Mouse (Mus musculus) cerebellum, adult 18-20 months (tissue): ENCODE measurements at regions not wholly inside any gene's neighbourhood (a gene's known extent, or its start where the extent isn't known, plus 50 kb on each side); places are given as distances from the start of the nearest gene placed in this dataset.

ENCODE experiments used
- DNase-seq, 2 experiments: peaks; one replicate each; pipeline ENCODE4 v3.0.0; 2021

- no peak for DNase-seq
Measured at GRCm38 (mm10) chr6:50924571-50924970, 270.3 kb upstream of the Npvf start.

- DNase-seq, result no peak
Measured at GRCm38 (mm10) chr6:50924998-50925397, 270.8 kb upstream of the Npvf start.

- no peak for DNase-seq
Measured at GRCm38 (mm10) chr6:50926313-50926712, 272.1 kb upstream of the Npvf start.

GRCm38 (mm10) chr6:50929503-50929902 is 275.3 kb upstream of the Npvf start:
- DNase-seq, result no peak

GRCm38 (mm10) chr6:50933510-50933909 is 279.3 kb upstream of the Npvf start:
- DNase-seq, result peak; percentile 70 to 72

GRCm38 (mm10) chr6:50934245-50934644 is 280.0 kb upstream of the Npvf start:
- no peak for DNase-seq

GRCm38 (mm10) chr6:50936306-50936705 is 282.1 kb upstream of the Npvf start:
- no peak for DNase-seq

GRCm38 (mm10) chr6:50937094-50937493 is 282.9 kb upstream of the Npvf start:
- peak; percentile 50 to 84 for DNase-seq

- peak in 1 of 2 experiments; percentile 23 for DNase-seq
Measured at GRCm38 (mm10) chr6:50938879-50939278, 284.6 kb upstream of the Npvf start.

GRCm38 (mm10) chr6:50939440-50939839 is 285.2 kb upstream of the Npvf start:
- no peak for DNase-seq

GRCm38 (mm10) chr6:50940118-50940517 is 285.9 kb upstream of the Npvf start:
- DNase-seq, result no peak

- DNase-seq, result no peak
Measured at GRCm38 (mm10) chr6:50940641-50941398, 286.6 kb upstream of the Npvf start.

GRCm38 (mm10) chr6:50942696-50943095 is 288.5 kb upstream of the Npvf start:
- DNase-seq, result no peak

GRCm38 (mm10) chr6:50948061-50948460 is 293.8 kb upstream of the Npvf start:
- no peak for DNase-seq

- no peak for DNase-seq
Measured at GRCm38 (mm10) chr6:50949361-50949760, 295.1 kb upstream of the Npvf start.

GRCm38 (mm10) chr6:50949883-50950583 is 295.8 kb upstream of the Npvf start:
- DNase-seq, result no peak

- DNase-seq, result no peak
Measured at GRCm38 (mm10) chr6:50957328-50957900, 303.2 kb upstream of the Npvf start.

GRCm38 (mm10) chr6:50960341-50960740 is 306.1 kb upstream of the Npvf start:
- DNase-seq, result no peak

- no peak for DNase-seq
Measured at GRCm38 (mm10) chr6:50961592-50961991, 307.4 kb upstream of the Npvf start.

GRCm38 (mm10) chr6:50968546-50968945 is 314.3 kb upstream of the Npvf start:
- DNase-seq, result no peak

GRCm38 (mm10) chr6:50969341-50969740 is 315.1 kb upstream of the Npvf start:
- DNase-seq, result no peak

- DNase-seq, result no peak
Measured at GRCm38 (mm10) chr6:50969997-50970396, 315.8 kb upstream of the Npvf start.

- no peak for DNase-seq
Measured at GRCm38 (mm10) chr6:50970770-50971169, 316.5 kb upstream of the Npvf start.

- DNase-seq, result no peak
Measured at GRCm38 (mm10) chr6:50972268-50972667, 318.0 kb upstream of the Npvf start.
